Mouse (Mus musculus): ENCODE data around the gene Lhfpl2.

Gene Lhfpl2

DNA sequence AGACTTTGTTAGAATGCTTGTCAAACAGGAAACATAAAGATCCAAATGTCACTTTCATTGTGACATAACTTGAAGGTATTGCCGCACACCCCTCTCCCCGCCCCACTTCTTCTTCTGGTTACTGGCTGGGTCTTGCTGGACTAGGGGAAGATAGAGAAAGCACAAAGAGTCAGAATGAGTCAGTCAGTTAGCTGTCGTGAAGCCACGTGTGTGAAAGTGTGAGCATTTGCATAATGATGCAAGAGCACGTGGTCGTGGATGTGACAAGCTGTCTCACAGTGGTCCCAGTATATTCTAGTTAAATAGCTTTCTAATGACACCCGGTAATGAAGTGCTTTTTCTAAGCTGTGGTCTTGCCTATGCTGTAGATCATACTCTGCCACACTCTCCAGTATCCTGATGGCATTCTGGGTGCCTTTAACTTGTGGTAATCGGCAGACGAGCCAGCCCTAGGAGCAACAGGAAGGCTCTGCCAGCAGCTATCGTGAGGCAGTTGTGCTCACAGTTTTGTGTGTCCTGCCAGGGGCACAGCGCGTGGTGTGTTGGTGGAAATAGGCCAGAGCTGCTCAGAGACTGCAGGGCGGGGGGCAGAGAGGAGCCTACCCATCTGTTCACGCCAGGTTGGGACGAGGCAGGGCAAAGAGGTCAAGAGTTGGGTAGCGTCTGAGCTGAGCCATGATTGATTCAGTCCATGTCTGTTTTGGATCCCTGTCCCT lies 40.9 kb downstream of the Lhfpl2 start:
- no peak for DNase-seq (ENCODE audit: low read depth, low spot score)

DNA sequence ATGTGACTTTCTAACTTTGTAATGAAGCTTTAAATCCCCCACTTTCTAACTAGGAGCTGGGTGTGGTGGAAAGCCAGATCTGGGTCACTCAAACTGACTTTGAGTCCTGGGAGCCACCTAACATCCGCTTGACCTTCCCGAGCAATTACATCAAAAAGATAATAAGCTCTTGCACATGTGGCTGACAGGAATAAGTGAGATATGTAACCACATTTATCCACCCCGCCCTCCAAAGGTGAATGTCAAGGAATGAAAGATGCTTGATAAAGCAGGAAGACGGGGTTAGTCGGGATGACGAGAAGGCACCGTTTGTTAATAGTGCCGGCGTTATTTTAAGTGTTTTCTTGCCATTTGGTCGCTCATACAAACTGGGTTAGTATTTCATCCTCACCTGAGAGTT lies 41.5 kb downstream of the Lhfpl2 start:
- no peak for DNase-seq (ENCODE audit: low read depth, low spot score)

DNA sequence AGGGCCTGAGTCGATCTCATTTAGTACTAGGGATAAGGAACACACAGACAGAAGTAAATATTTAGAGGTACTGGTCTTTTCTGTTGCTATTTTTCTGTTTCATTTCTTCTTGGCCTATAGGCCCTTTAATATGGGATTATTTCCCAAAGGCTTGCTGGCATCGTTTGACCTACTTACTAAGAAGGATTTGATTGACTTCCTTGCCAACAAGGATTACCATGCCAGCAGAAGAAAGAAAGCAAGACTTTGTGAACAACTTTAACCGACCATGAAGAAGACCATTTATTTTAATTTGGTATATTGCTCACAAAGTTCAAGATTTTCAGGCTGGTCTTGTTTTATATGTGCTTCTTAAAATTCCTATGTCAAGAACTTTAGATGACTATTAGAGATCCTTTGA lies 42.8 kb downstream of the Lhfpl2 start:
- no peak for DNase-seq (ENCODE audit: low read depth, low spot score)

DNA sequence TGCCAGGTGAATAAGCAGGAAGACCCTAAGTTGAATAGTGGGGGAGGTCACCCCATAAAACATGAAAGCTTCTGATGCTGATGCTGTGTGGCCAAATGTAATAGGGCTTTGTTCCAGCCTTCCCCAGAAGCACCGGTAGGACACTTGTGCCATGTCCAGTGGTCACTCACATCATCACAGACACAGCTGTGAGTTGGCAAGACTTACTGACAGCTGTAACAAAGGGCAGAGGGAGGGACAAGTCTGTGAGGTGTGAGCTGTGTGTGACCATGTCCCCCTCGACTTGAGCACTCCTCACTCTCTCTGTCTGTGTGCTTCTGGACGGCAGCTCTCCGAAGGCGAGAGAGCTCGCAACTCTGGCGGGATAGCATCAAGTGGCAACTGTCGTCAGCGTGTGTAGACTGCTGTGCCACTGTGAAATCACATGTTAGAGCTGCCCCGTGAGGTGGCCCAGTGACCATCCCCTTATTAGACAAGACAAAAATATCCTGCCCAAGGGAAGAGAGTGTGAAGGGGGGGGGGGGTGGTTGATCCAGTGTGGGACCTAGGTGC lies 43.5 kb downstream of the Lhfpl2 start:
- no peak for DNase-seq (ENCODE audit: low read depth, low spot score)

DNA sequence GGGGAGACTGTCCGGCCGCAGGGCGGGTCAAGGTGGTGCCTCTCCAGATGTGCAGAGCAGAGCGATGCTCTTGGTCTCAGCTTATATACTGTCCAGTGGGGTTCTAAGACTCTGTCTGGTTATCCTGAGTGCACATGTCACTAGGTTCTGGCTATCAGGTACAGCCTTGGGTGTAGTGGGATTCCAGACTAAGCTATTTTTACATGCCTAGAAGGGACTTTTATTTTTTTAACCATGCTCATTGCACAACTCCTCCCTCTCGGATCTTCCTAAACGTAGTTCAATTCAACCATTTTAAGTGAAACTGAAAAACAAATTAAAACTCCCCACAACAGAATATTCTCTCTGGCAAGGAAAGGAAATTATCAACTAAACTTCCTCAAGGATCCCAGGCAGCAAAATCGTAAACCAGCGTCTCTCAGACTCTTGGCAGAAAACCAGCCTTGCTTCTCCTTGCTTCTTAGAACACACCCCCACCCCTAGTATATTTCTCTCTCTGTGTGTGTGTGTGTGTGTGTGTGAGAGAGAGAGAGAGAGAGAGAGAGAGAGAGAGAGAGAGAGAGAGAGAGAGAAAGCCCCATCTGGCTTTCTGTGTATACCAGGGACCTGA lies 47.4 kb downstream of the Lhfpl2 start:
- DNase-seq (ENCODE audit: low read depth, low spot score) = no peak

DNA sequence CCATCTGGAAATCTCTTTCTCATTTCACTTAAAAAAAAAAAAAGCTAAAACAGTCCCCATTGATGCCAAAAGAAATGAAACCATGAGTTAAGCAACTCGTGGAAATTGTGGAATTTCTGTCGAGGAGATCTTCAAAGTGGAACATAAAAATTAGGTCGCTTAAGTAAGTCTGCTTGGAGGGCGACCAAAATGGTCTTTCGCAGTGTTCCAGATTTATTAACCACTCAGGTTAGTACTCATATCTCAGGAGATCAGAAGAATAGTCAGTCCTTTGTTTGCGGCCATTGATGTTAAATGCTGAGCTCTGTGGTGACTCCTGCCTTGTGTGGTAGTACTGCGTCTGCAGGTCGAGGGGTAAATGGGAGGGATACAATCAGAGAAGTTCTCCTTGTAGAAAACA lies 48.8 kb downstream of the Lhfpl2 start:
- no peak for DNase-seq (ENCODE audit: low read depth, low spot score)

DNA sequence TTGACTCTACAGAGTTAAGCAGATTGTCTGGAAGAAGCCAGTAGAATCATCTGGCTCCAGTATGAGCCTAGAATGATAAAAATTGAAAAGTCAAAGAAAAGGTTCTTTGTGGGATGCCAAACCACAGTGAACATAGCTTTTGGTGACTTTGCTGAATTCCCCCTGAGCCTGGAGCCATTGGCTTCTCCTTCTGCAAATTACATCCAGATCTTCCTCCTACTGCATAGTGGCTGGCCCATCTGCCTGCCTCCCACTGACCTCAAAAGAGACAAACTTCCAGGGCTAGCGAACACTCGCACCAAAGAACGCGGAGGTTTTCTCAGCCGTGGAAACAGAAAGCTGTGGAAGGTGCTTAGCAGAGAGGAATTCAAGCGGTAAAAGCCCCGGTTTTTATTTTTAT lies 49.4 kb downstream of the Lhfpl2 start:
- no peak for DNase-seq (ENCODE audit: low read depth, low spot score)

DNA sequence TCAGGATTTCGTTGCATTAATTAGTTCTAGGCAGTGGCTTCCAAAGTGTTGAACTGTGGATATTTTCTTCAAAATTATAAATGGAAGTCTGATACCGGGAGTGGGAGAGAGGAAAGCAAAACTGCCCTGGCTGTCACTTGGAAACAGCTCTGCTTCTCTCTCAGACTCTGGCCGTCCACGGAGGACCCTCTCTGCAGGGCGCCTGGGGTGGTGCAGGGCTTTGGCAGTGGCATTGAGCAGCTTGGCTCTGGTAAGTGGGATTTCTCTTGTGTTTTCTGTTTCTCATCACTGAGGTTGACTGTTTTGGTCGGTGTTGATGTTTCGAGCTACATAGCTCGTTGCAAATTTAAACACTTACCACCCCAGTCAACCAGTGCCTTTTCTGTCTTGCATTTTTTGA lies 53.0 kb downstream of the Lhfpl2 start:
- no peak for DNase-seq (ENCODE audit: low read depth, low spot score)

DNA sequence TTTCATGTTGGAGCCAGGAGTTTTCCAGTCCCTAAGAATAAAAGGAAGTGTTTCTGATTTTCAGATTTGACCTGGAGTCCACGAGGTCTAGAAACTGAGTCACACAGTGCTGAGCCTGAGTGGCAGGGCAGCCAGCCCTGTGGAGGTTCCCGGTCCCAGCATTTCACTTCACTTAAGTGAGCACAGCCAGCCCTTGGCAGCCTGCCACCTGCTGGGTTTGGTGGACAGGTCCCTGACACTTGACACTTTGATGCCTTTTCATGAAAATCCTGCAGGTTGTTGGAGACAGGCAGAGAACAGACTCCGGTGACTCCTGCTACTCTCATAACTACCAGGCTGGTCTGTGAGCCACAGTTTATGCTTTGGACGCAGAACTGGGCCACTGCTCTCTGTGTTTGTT lies 57.9 kb downstream of the Lhfpl2 start:
- peak; percentile 22 for DNase-seq (ENCODE audit: low read depth, low spot score)

DNA sequence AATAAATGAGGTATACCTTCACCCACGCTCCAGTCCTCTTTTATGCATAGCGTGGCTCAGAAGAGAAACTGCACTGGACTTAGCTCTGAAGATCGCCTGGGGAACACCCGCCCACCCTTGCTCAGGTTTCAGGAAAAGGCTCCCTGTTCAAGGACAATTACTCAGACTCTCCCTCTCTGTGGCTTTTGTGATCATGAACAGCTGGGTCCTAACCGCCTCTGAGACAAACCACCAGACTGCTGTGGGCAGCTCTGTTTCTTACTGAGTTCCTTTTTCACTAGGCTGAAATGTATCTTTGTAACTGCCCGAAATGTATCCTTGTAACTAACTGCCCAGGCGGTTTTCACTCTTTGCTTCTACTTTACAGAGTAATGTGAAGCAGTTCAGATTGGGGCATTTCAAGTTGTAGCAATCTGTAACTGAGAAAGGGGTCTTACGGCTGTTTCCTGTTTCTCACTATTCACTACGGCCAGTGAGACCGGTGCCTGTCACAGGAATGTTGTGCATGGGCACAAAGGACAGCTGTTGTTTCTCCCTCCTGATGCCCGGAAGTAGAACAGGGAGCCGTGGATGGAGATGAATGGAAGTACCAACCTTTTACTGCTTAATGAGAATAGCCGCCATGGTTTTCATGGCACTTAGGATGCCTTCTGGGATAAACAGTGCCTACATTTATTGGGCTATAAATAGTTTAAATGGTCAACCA lies 59.3 kb downstream of the Lhfpl2 start:
- DNase-seq (ENCODE audit: low read depth, low spot score) = peak; percentile 63

DNA sequence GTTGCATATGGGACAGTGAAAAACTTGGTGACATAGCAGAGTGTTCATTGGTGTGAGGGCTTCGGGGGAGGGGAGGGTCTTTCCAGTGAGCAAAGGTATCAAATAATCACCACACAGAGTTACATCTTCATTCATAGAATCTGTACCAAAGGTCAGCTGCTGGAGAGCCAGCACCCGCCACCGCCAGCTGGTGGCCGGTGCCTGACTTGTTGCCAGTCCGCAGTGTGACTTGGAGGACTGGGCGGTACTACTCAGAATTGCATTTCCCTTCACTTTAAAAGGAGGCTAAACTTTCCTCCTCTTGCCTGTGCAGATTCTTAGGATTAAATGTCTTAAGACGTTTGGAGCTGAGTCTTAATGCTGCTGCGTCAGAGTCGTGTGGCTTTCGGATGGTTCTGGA lies 59.9 kb downstream of the Lhfpl2 start:
- peak; percentile 33 for DNase-seq (ENCODE audit: low read depth, low spot score)

DNA sequence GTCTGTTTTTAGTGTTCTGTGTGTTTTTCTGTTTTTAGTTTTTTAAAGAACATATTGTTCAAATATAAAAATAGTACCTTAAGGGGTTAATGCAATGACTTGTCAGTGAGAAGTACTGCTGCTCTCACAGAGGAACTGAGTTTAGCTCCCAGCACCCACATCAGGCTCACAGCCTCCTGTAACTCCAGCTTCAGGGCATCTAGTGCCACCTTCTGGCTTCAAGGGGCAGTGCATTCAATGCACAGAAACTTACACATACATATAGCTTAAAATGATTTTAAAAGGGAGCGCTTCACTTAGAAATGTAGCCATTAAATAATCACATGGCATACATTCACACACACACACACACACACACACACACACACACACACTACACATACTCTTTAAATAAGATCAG lies 60.5 kb downstream of the Lhfpl2 start:
- DNase-seq (ENCODE audit: low read depth, low spot score) = peak; percentile 46

DNA sequence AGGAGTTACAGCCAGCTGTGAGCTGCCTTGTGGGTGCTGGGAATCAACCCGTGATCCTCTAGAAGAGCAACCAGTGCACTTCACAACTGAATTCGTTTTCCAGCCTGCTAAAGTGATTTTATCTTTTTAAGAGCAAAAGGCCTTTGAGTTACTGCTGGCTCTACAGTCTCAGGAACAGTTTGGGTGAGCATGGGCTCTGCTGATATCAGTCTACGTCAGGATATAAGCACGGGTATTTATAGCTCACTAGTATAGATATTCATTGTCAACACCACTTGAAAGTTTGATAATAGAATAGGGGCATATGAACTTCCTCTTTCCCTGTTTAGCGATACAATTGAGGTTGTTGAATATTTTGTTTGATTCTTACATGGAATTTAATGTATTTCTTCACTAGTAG lies 61.7 kb downstream of the Lhfpl2 start:
- no peak for DNase-seq (ENCODE audit: low read depth, low spot score)

DNA sequence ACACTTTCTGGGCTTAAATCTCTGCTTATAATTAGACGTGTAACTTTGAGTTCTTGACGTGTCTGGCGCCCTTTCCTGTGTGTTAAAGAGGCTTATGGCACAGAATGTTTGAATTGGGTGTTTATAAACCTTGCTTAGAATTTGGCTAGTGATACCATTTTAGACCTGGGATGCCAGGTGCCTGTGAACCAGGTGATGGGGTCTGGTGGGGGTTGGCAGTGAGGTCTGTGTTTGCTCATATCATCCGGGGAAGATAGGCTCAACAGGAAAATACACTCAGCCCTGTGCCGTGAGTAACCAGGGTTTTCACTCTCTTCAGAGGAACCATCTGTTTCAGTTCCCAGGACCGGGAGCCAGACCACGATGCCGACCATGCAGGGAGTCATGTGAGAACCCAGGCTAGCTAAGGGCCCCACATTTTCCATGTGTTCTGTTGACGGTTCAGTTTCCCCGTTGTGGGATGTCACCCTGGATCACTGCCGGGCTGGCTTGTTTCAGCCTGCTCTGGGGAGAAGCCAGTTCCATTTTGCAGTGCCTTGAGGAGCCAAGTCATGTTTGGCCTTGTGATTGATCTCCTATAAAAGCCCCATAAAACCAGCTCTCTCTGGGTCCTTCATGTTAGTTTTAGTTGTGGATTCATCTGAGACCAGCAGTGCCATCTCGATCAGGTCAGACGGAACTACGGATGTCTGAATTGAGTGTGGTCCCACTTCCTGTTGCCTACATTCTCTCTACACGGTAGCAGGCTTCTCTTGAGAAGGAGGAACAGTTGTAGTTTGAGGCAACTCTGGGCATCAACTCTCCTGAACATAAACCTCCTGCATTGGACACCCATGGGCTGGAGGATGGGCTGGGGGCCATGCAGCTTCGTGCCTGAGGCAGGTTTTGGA lies 65.4 kb downstream of the Lhfpl2 start:
- DNase-seq (ENCODE audit: low read depth, low spot score) = no peak

DNA sequence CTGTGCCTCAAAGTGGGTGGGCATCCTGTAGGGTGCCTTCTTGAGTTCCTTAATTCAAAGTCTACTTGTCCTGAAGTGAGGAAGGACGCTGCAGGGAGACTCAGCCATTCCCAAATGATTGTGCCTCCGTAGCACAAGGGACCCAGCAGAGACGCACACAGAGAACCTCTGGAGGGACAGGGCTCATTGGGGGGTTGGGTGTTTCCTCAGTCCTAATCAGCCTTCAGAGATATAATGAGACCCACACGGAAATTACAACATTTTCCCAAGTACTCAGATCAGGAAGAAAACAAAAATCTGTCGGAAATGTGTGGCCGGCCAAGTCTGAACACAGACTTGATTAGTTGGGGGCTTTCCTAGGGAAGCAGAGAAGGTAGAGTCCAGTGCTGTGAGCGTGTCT lies 72.8 kb downstream of the Lhfpl2 start:
- no peak for DNase-seq (ENCODE audit: low read depth, low spot score)

DNA sequence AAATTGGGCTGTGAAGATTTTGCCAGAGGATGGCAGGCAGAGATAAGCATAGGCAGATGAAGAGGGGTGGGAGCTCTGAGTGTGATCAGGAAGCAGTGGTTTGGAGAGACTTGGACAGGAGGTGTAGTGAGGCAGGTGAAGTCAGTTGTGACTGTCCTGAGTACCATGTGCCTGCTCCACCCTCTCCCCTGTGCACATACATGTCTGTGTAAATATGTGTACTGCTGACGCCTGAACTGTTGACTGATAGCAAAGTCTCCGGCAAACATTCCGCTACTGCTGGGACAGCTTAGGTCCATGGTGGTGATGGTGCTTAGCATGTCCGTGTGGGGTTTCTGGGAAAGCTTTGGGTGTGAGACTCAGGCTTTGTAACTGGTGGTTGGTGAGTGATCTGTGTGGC lies 73.5 kb downstream of the Lhfpl2 start:
- no peak for DNase-seq (ENCODE audit: low read depth, low spot score)

DNA sequence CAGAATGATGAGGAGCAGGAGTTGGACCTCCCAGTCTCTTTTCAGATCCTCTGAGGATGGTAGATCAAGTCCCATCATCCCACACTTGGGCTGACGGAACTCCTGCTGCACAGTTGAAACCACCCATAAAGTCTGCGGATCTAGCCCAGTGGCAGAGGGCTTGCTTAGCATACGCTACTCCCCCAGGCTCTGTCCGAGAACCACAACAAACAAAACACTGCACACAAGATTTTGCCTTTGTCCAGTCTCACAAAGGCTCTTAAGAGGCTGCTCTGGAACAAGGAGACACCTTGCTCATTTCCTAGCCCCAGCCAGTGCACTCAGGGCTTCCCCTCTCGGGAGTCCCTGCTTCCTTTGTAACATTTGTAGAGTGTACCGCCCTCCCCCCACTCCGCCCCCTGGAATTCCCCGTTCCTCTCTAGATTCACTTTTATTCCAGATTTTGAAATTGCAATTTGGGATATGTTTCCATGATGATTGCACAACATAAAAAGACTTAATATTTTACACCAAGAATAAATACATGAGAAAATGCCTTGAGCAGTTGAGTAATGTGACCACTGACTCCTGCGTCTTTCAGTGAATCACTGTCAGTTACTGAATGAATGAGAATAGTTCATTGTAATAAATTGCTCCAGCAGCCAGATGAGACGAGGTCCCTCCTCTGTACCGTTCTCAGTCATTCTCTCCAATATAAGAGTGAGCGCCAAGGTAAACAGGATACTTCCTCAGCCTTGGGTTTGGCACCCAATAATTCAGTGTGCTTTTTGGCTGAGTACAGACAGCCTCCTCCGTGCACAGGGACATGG lies 74.8 kb downstream of the Lhfpl2 start:
- DNase-seq (ENCODE audit: low read depth, low spot score) = peak; percentile 53

DNA sequence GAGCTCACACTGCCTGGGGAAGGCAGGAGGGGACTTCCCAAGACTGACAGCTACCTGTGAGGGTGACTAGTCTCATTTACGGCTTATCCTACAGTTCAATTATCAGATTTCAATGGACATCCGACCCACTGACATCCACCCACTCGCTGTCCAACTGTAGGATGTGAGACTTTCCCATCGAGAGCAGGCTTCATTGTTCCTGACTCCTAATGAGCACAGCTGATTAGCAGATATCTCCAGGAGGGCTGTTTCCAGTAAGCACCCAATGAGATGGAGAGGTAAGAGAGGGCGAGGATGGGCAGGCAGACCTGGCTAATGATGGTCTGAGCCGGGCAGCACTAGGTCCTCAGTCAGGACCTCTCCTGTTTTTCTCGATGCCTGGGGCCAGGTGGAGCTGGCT lies 77.0 kb downstream of the Lhfpl2 start:
- no peak for DNase-seq (ENCODE audit: low read depth, low spot score)

DNA sequence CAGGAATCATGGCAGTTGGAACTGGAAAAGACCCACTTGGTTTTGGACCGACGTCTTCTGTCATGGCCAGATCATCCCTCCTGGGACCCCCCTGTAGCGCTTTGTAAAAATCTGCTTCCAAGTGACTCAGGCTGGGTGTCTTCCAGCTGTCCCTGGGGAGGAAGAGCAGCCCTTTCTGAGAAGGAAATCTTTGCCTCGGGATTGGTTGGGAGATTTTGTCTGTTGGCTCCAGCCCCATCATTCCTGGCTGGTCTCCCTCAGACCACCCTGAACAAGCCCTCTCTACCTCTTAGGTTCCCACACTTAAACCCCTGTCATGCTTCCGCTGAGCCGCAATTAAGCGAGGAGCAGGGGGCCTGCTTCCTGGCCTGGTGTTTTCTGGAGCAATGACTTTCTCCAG lies 77.6 kb downstream of the Lhfpl2 start:
- DNase-seq (ENCODE audit: low read depth, low spot score) = no peak

DNA sequence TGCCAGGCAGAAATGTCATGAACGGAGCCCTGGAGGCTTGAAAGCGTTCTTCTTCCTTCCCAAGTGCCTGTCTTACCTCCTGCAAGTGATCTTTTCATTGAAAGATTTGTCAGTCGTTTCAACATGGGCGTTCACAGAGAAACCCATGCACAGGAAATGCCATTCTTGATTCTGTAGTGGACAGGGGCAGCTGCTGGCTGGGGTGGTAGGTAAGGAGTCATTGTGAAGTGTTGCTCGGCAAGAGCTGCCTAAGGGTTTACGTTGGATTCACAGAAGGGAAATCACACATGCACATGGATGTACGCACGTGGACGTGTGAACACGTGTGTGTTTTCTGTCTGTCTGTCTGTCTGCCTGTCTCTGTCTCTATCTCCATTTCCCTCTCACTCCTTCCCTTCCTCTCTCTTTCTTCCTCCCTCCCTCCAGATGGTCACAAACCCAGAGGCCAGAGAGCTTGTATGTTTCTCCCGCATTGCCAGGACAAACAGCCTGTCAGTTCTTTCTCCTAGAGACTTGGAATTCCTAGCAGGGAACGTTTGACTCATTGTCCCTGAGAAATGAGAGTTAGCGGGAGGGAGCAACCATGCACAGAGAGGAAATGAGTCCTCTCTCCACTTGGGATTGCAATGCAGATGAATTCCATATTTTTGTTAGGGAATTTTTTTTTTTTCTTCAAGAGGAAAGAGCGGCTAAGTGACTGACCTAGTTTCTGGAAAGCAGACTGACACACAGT lies 82.3 kb downstream of the Lhfpl2 start:
- no peak for DNase-seq (ENCODE audit: low read depth, low spot score)
